Comparison of ENCODE assay signal across 12 mouse cellular contexts in genomic region chr2:31808410-31809357, GRCm38 (mm10). TPM values are rescaled to one million over a fixed set of nuclear protein-coding genes. Genes with fewer than 3 reads are reported as not detected.
DNase-seq lines count a peak whose midpoint lies in the region; ATAC-seq and TF ChIP-seq lines count a peak whose summit lies in the region.
"Had no signal": no experiment of that assay in that cellular context is flagged by ENCODE, and none has a peak within 500 bp of the region (broad histone marks: within the 10 kb centered on the region; RNA-seq: fewer than 3 reads in every experiment).

No protein-coding gene starts in this region.

- H3K9ac ChIP-seq in embryonic facial prominence, embryonic 15.5 days: no peak overlapping the region
- no peak overlapping the region for H3K9ac ChIP-seq in intestine, postnatal 0 days (ENCODE audit: low read depth, low read length)
- no peak overlapping the region for H3K9ac ChIP-seq in midbrain, embryonic 14.5 days (replicated peaks; ENCODE audit: low read length)
- H3K9ac ChIP-seq: liver, embryonic 15.5 days had no signal

- no peak overlapping the region for H3K4me3 ChIP-seq in kidney, adult 2 months (ENCODE audit: insufficient read depth, low read depth, low read length)
- no peak overlapping the region for H3K4me3 ChIP-seq in embryonic facial prominence, embryonic 15.5 days (replicated peaks)
- H3K4me3 ChIP-seq in intestine, postnatal 0 days (ENCODE audit: low read depth, low read length): no peak overlapping the region
- H3K4me3 ChIP-seq in midbrain, embryonic 14.5 days (replicated peaks; ENCODE audit: low read depth, low read length): no peak overlapping the region
- H3K4me3 ChIP-seq: erythroblast, embryonic 14.5 days; liver, embryonic 15.5 days had no signal

- no peak for ATAC-seq in embryonic facial prominence, embryonic 15.5 days (ENCODE audit: insufficient number of reproducible peaks, low FRiP score, low TSS enrichment, low read depth)
- no peak for ATAC-seq in intestine, postnatal 0 days
- no peak for ATAC-seq in midbrain, embryonic 14.5 days (ENCODE audit: low FRiP score, low TSS enrichment)
- ATAC-seq in monocyte, adult 5-6 weeks (replicated peaks; ENCODE audit: insufficient number of reproducible peaks, low FRiP score, low TSS enrichment, poor library complexity, severe bottlenecking): no peak
- ATAC-seq: inflammation-experienced regulatory T-cells, adult 6 months had no signal

- TF ChIP-seq POLR2A in kidney, adult 2 months (IDR thresholded peaks at IDR 0.05; ENCODE audit: low read depth, low read length): no peak

- no peak for TF ChIP-seq CTCF in kidney, adult 2 months (conservative IDR thresholded peaks at IDR 0.05; ENCODE audit: insufficient read depth, insufficient read length, low read depth, low read length)
- peak; percentile 41 for TF ChIP-seq CTCF in intestine, postnatal 0 days (IDR thresholded peaks at IDR 0.05; ENCODE audit: low read depth)

- no peaks in the 10 kb centered on the region for H3K27me3 ChIP-seq in kidney, adult 2 months (replicated peaks; ENCODE audit: control insufficient read depth, insufficient read depth, low read length)
- H3K27me3 ChIP-seq in embryonic facial prominence, embryonic 15.5 days: no peaks in the 10 kb centered on the region
- H3K27me3 ChIP-seq in intestine, postnatal 0 days (replicated peaks; ENCODE audit: control insufficient read depth, insufficient read depth, low read length): no peaks in the 10 kb centered on the region
- no peaks in the 10 kb centered on the region for H3K27me3 ChIP-seq in midbrain, embryonic 14.5 days (ENCODE audit: control insufficient read depth, insufficient read depth, low read length)

- H3K27ac ChIP-seq in kidney, adult 2 months (ENCODE audit: insufficient read depth, low read depth, low read length): no peak overlapping the region
- H3K27ac ChIP-seq in embryonic facial prominence, embryonic 15.5 days (replicated peaks): 0 out of 2 replicates have a peak overlapping the region, but pooled peaks have one; percentile 25
- no peak overlapping the region for H3K27ac ChIP-seq in intestine, postnatal 0 days (ENCODE audit: low read depth, low read length)
- H3K27ac ChIP-seq in midbrain, embryonic 14.5 days (replicated peaks; ENCODE audit: low read depth, low read length): peak overlapping the region; percentile 83
- H3K27ac ChIP-seq: liver, embryonic 15.5 days had no signal

- no peaks in the 10 kb centered on the region for H3K9me3 ChIP-seq in embryonic facial prominence, embryonic 15.5 days (replicated peaks)
- H3K9me3 ChIP-seq in intestine, postnatal 0 days (ENCODE audit: control insufficient read depth): no peaks in the 10 kb centered on the region
- no peaks in the 10 kb centered on the region for H3K9me3 ChIP-seq in midbrain, embryonic 14.5 days (ENCODE audit: control insufficient read depth, low read length)
- H3K9me3 ChIP-seq: liver, embryonic 15.5 days had no signal

- H3K4me1 ChIP-seq in kidney, adult 2 months (ENCODE audit: control insufficient read depth, insufficient read depth, low read length): no peaks in the 10 kb centered on the region
- H3K4me1 ChIP-seq in embryonic facial prominence, embryonic 15.5 days: peaks cover 24% of the 10 kb centered on the region
- no peaks in the 10 kb centered on the region for H3K4me1 ChIP-seq in intestine, postnatal 0 days (replicated peaks; ENCODE audit: control insufficient read depth, insufficient read depth, low read length)
- peaks cover 59% of the 10 kb centered on the region for H3K4me1 ChIP-seq in midbrain, embryonic 14.5 days (ENCODE audit: control insufficient read depth, insufficient read depth, low read length)

- no peaks in the 10 kb centered on the region for H3K36me3 ChIP-seq in kidney, adult 2 months (ENCODE audit: control insufficient read depth, insufficient read depth, low read length)
- H3K36me3 ChIP-seq in embryonic facial prominence, embryonic 15.5 days: peaks cover 9% of the 10 kb centered on the region
- H3K36me3 ChIP-seq in intestine, postnatal 0 days (ENCODE audit: control insufficient read depth, insufficient read depth): peaks cover 9% of the 10 kb centered on the region
- peaks cover 5% of the 10 kb centered on the region; the same call in 1 of the 2 replicates for H3K36me3 ChIP-seq in midbrain, embryonic 14.5 days (ENCODE audit: control insufficient read depth, insufficient read depth, low read length)

- WGBS in kidney, adult 2 months: 43% methylated on average over 28 of the region's 28 CpGs
- WGBS in embryonic facial prominence, embryonic 15.5 days: 34% methylated on average over 28 of the region's 28 CpGs
- WGBS in intestine, postnatal 0 days: 45% methylated on average over 28 of the region's 28 CpGs
- WGBS in midbrain, embryonic 14.5 days: 29% methylated on average over 28 of the region's 28 CpGs

- no peak overlapping the region for H3K4me2 ChIP-seq in embryonic facial prominence, embryonic 15.5 days (replicated peaks)
- no peak overlapping the region for H3K4me2 ChIP-seq in intestine, postnatal 0 days (replicated peaks; ENCODE audit: low read depth)
- H3K4me2 ChIP-seq in midbrain, embryonic 14.5 days (ENCODE audit: low read length): no peak overlapping the region
- H3K4me2 ChIP-seq: liver, embryonic 15.5 days had no signal

- peak; percentile 61 for DNase-seq in kidney, adult 2 months
- no peak for DNase-seq in kidney, adult 18-20 months
- peak; percentile 60 for DNase-seq in midbrain, embryonic 14.5 days
- no peak for DNase-seq in cerebellum, adult 11 months
- no peak for DNase-seq in frontal cortex, adult 2 months (ENCODE audit: extremely low spot score in 1 of 2, low spot score in 1 of 2)

RNA-seq across cellular contexts. Expression of gene Qrfp, which starts 1.7 kb away (rescaled TPM):
- 0.05 and 0.11 TPM in 2 replicates for polyA plus RNA-seq in kidney, adult 2 months (2012; rRNA removed)
- polyA plus RNA-seq in embryonic facial prominence, embryonic 15.5 days (2015; fragmentation: Nextera tagmentation; extraction: Ambion mirVana): 0.07 TPM in 1 of 2 replicates, not detected in the other
- polyA plus RNA-seq in intestine, postnatal 0 days (2015; fragmentation: Nextera tagmentation; extraction: Ambion mirVana): 0.12 and 0.18 TPM in 2 replicates
- 0.13 TPM in 1 of 2 replicates, not detected in the other for polyA plus RNA-seq in midbrain, embryonic 14.5 days (2014; fragmentation: Nextera tagmentation; extraction: Ambion mirVana)
- 9.8 to 19.1 TPM (median 10.5 TPM) in 3 replicates for total RNA-seq in monocyte, adult 5-6 weeks (2017)
- polyA plus RNA-seq in frontal cortex, adult 2 months (2012; rRNA removed): not detected in 2 replicates
- total RNA-seq: ES-E14 had no signal
- polyA plus RNA-seq: erythroblast, embryonic 14.5 days had no signal

RNA-seq across cellular contexts. Expression of gene Fibcd1, which starts 37.1 kb away (rescaled TPM):
- 0.03 and 0.05 TPM in 2 replicates for polyA plus RNA-seq in kidney, adult 2 months (2012; rRNA removed)
- 0.22 and 0.29 TPM in 2 replicates for polyA plus RNA-seq in embryonic facial prominence, embryonic 15.5 days (2015; fragmentation: Nextera tagmentation; extraction: Ambion mirVana)
- 2.0 and 2.3 TPM in 2 replicates for polyA plus RNA-seq in intestine, postnatal 0 days (2015; fragmentation: Nextera tagmentation; extraction: Ambion mirVana)
- polyA plus RNA-seq in midbrain, embryonic 14.5 days (2014; fragmentation: Nextera tagmentation; extraction: Ambion mirVana): 14.8 and 18.8 TPM in 2 replicates
- total RNA-seq in monocyte, adult 5-6 weeks (2017): 0.19 TPM in 1 of 3 replicates, not detected in the others
- polyA plus RNA-seq in frontal cortex, adult 2 months (2012; rRNA removed): 8.0 and 9.0 TPM in 2 replicates
- polyA plus RNA-seq: erythroblast, embryonic 14.5 days; liver, embryonic 15.5 days had no signal

Comparison
In these comparisons a context has a peak if more than half of its experiments do, and no peak if none do; other contexts are left out.
1. DNase-seq: peak in kidney, adult 2 months (single experiment) and midbrain, embryonic 14.5 days (single experiment); none in kidney, adult 18-20 months (single experiment), cerebellum, adult 11 months (single experiment) and frontal cortex, adult 2 months (0 of 2).
2. H3K27ac ChIP-seq: peak in embryonic facial prominence, embryonic 15.5 days (single experiment) and midbrain, embryonic 14.5 days (single experiment); none in kidney, adult 2 months (single experiment) and intestine, postnatal 0 days (single experiment).